Mouse (Mus musculus) liver, embryonic 11.5 days (tissue): ENCODE data around the gene Cacna1s. TPM values are rescaled to one million over a fixed set of nuclear protein-coding genes. Genes with fewer than 3 reads are reported as not detected.

ENCODE experiments used
- ATAC-seq: fragments of 200-750 bp; cut with Nextera tagmentation; replicated peaks from 2 replicates; pipeline ENCODE4 v1.8.0; 2017; ENCODE audit warnings: moderate number of reproducible peaks, mild to moderate bottlenecking, moderate TSS enrichment, moderate library complexity; ENCODE audit not compliant: low FRiP score
- DNase-seq: peaks from one replicate; pipeline ENCODE4 v3.0.0-alpha.2; 2017; ENCODE audit warnings: low spot score
- H3K27ac ChIP-seq: fragments of 300-500 bp; sonication (generic); 2 replicates; pipeline ENCODE4 v1.5.1; 2014; ENCODE audit warnings: mild to moderate bottlenecking, low read depth, low read length, control low read depth
- H3K27me3 ChIP-seq: fragments of 300-500 bp; sonication (generic); replicated peaks from 2 replicates; pipeline ENCODE4 v1.6.1; 2014; ENCODE audit warnings: low read length, mixed read lengths; ENCODE audit not compliant: control insufficient read depth, insufficient read depth
- H3K36me3 ChIP-seq: fragments of 300-500 bp; sonication (generic); 2 replicates; pipeline ENCODE4 v1.6.1; 2014; ENCODE audit warnings: mild to moderate bottlenecking, low read length, moderate library complexity, mixed read lengths; ENCODE audit not compliant: control insufficient read depth, insufficient read depth
- H3K4me1 ChIP-seq: fragments of 300-500 bp; sonication (generic); replicated peaks from 2 replicates; pipeline ENCODE4 v1.6.1; 2014; ENCODE audit warnings: low read length, mixed read lengths; ENCODE audit not compliant: control insufficient read depth, insufficient read depth
- H3K4me2 ChIP-seq: fragments of 300-500 bp; sonication (generic); 2 replicates; pipeline ENCODE4 v1.6.1; 2014; ENCODE audit warnings: mild to moderate bottlenecking, control low read depth, moderate library complexity
- H3K4me3 ChIP-seq: fragments of 300-500 bp; sonication (generic); 2 replicates; pipeline ENCODE4 v1.5.1; 2014; ENCODE audit warnings: low read depth, low read length, control low read depth
- H3K9ac ChIP-seq: fragments of 300-500 bp; sonication (generic); 2 replicates; pipeline ENCODE4 v1.6.1; 2014; ENCODE audit warnings: low read depth, low read length, control low read depth
- H3K9me3 ChIP-seq: fragments of 300-500 bp; sonication (generic); 2 replicates; pipeline ENCODE4 v1.6.1; 2016; ENCODE audit warnings: low read length, inconsistent platforms, mixed read lengths; ENCODE audit not compliant: control insufficient read depth
- WGBS: fragments of 180-500 bp; shearing (Covaris S2); extraction: QIAGEN DNeasy Blood & Tissue Kit; methylation state at CpG from one replicate; pipeline ENCODE4 v1.1.7; 2014; 5-methylcytosine and 5-hydroxymethylcytosine counted together
- polyA plus RNA-seq: library from polyadenylated mRNA; unstranded; fragments of >200 nt; fragmentation: Nextera tagmentation; extraction: Ambion mirVana; gene quantifications from 2 replicates; pipeline ENCODE4 v1.2.1, GENCODE M21; 2014

Gene Cacna1s
- polyA plus RNA-seq, 1 experiment from 2014 or later = 0.45 TPM

GRCm38 (mm10) chr1:136061041-136061789, 8.7 kb downstream of the Cacna1s start:
- 57% methylated on average over 9 of the region's 9 CpGs for WGBS
- DNase-seq (no peak), ATAC-seq (no peak)
- Histone ChIP-seq H3K27me3 (peaks cover 7% of the 10 kb centered on the region; the same call in 1 of the 2 replicates), H3K9me3 (no peaks in the 10 kb centered on the region), H3K9ac (no peak overlapping the region), H3K4me1 (no peaks in the 10 kb centered on the region), H3K27ac (no peak overlapping the region), H3K4me3 (no peak overlapping the region), H3K4me2 (no peak overlapping the region), H3K36me3 (no peaks in the 10 kb centered on the region)

- H3K27ac ChIP-seq = no peak overlapping the region
- H3K27me3 ChIP-seq = peaks cover 3% of the 10 kb centered on the region; the same call in 1 of the 2 replicates
Observed at GRCm38 (mm10) chr1:136061790-136062141, 9.2 kb downstream of the Cacna1s start.

GRCm38 (mm10) chr1:136063991-136064390, 11.4 kb downstream of the Cacna1s start:
- ATAC-seq (no peak), DNase-seq (no peak)
- Histone ChIP-seq H3K4me1 (no peaks in the 10 kb centered on the region), H3K9me3 (no peaks in the 10 kb centered on the region), H3K4me3 (no peak overlapping the region), H3K27me3 (peaks cover 8% of the 10 kb centered on the region; the same call in 1 of the 2 replicates), H3K36me3 (no peaks in the 10 kb centered on the region), H3K4me2 (no peak overlapping the region), H3K9ac (no peak overlapping the region), H3K27ac (no peak overlapping the region)
- 51% methylated on average over 5 of the region's 5 CpGs for WGBS

More at GRCm38 (mm10) chr1:136061790-136062141, 9.2 kb downstream of the Cacna1s start:
- DNase-seq (no peak), ATAC-seq (no peak)
- WGBS = 87% methylated on average over 7 of the region's 7 CpGs
- H3K9ac ChIP-seq = no peak overlapping the region
- no peaks in the 10 kb centered on the region for H3K9me3 ChIP-seq
- H3K4me3 ChIP-seq = no peak overlapping the region
- no peaks in the 10 kb centered on the region for H3K4me1 ChIP-seq
- H3K4me2 ChIP-seq = no peak overlapping the region
- no peaks in the 10 kb centered on the region for H3K36me3 ChIP-seq

DNA sequence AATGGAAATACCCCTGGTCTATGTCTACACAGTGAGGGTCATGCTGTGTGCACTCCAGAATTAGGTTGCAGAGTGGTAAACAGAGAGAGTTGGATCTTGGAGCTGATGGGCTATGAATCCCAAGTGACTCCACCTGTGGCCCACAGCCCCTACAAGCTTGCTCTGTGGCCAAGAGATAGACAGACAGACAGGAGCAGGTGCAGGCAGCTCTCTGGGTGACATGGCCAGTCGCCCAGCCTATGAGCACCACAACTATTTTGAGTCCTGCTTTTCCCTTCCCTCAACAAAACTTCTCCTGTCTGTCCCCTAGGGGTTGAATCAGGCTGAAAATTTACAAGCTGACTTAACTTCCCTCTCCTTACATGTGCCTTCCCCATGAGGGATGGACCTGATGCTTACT, 14.1 kb downstream of the Cacna1s start:
- ATAC-seq = no peak
- H3K9me3 ChIP-seq = no peaks in the 10 kb centered on the region
- WGBS = 48% methylated on average over 1 of the region's 1 CpGs

DNA sequence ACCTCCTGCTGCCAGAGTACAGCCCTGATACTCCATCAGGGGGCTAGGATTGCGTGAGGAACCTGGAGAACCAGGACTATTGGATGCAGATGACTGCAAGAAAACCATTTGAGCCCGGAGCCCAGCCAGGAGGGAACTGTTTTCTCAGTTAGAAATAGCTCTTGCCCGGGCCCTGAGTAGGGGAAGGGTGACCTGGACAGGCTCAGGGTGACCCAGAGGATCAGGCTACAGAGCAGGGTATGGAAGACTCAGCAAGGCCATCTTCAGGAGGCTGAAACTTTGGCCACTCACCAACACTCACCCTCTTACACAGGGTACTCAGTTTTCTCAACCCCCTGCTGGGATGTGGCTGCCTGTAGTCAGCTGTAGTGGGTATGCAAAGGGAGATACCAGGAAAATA, 15.0 kb downstream of the Cacna1s start:
- 60% methylated on average over 3 of the region's 3 CpGs for WGBS
- DNase-seq = no peak
- no peak overlapping the region for H3K4me3 ChIP-seq
- no peak overlapping the region for H3K9ac ChIP-seq
- no peak overlapping the region for H3K4me2 ChIP-seq
- H3K27me3 ChIP-seq = peaks cover 8% of the 10 kb centered on the region; the same call in 1 of the 2 replicates
- no peak for ATAC-seq
- H3K27ac ChIP-seq = no peak overlapping the region
- no peaks in the 10 kb centered on the region for H3K36me3 ChIP-seq
- no peaks in the 10 kb centered on the region for H3K9me3 ChIP-seq
- no peaks in the 10 kb centered on the region for H3K4me1 ChIP-seq

More for the DNA sequence above, 14.1 kb downstream of the Cacna1s start:
- Histone ChIP-seq H3K9ac (no peak overlapping the region), H3K27ac (no peak overlapping the region), H3K4me2 (no peak overlapping the region), H3K4me3 (no peak overlapping the region), H3K4me1 (no peaks in the 10 kb centered on the region), H3K36me3 (no peaks in the 10 kb centered on the region), H3K27me3 (peaks cover 8% of the 10 kb centered on the region; the same call in 1 of the 2 replicates)
- DNase-seq = no peak

GRCm38 (mm10) chr1:136076086-136076485, 23.5 kb downstream of the Cacna1s start:
- Histone ChIP-seq H3K27me3 (peaks cover 5% of the 10 kb centered on the region; the same call in 1 of the 2 replicates), H3K4me1 (no peaks in the 10 kb centered on the region), H3K9ac (no peak overlapping the region), H3K4me3 (no peak overlapping the region), H3K36me3 (no peaks in the 10 kb centered on the region), H3K4me2 (no peak overlapping the region), H3K27ac (no peak overlapping the region), H3K9me3 (no peaks in the 10 kb centered on the region)
- 0 out of 2 replicates have a peak, but pooled peaks have one; percentile 56 for ATAC-seq
- no peak for DNase-seq
- 12% methylated on average over 3 of the region's 3 CpGs for WGBS

GRCm38 (mm10) chr1:136077656-136078055, 25.1 kb downstream of the Cacna1s start:
- Histone ChIP-seq H3K9me3 (no peaks in the 10 kb centered on the region), H3K4me2 (no peak overlapping the region), H3K27me3 (peaks cover 5% of the 10 kb centered on the region; the same call in 1 of the 2 replicates), H3K4me3 (no peak overlapping the region), H3K9ac (no peak overlapping the region), H3K4me1 (no peaks in the 10 kb centered on the region), H3K27ac (no peak overlapping the region), H3K36me3 (no peaks in the 10 kb centered on the region)
- no peak for DNase-seq
- 65% methylated on average over 4 of the region's 4 CpGs for WGBS
- ATAC-seq = no peak

- Histone ChIP-seq H3K9me3 (no peaks in the 10 kb centered on the region), H3K36me3 (no peaks in the 10 kb centered on the region), H3K27ac (no peak overlapping the region), H3K4me1 (no peaks in the 10 kb centered on the region), H3K4me2 (no peak overlapping the region), H3K9ac (no peak overlapping the region), H3K27me3 (no peaks in the 10 kb centered on the region; the same call in 1 of the 2 replicates), H3K4me3 (no peak overlapping the region)
- no peak for DNase-seq
- WGBS = 91% methylated on average over 1 of the region's 1 CpGs
- ATAC-seq = no peak
Observed at GRCm38 (mm10) chr1:136081161-136081560, 28.6 kb downstream of the Cacna1s start.
